Comparison of ENCODE assay signal across 9 mouse cellular contexts in genomic region chr13:95281740-95282673, GRCm38 (mm10). TPM values are rescaled to one million over a fixed set of nuclear protein-coding genes. Genes with fewer than 3 reads are reported as not detected.
DNase-seq lines count a peak whose midpoint lies in the region.
"Had no signal": no experiment of that assay in that cellular context is flagged by ENCODE, and none has a peak within 500 bp of the region (broad histone marks: within the 10 kb centered on the region; RNA-seq: fewer than 3 reads in every experiment).

No protein-coding gene starts in this region.

- DNase-seq in left cerebral cortex, postnatal 4 days: peak; percentile 33
- DNase-seq in left cerebral cortex, postnatal 36 days (ENCODE audit: low spot score in 2 of 2): no peak
- DNase-seq in adrenal gland, postnatal 36 days: peak; percentile 65 to 79
- DNase-seq in kidney, adult 9 months: peak; percentile 37
- peak; percentile 43 for DNase-seq in retina, embryonic 14.5 days (ENCODE audit: low spot score)
- no peak for DNase-seq in right cerebral cortex, adult 2 months (ENCODE audit: low spot score in 2 of 2)
- DNase-seq in left cerebral cortex, adult 9 months (ENCODE audit: low spot score in 2 of 2): no peak
- no peak for DNase-seq in T-cell, adult 2 months (ENCODE audit: low spot score)
- DNase-seq: liver, postnatal 0 days had no signal

- intact Hi-C loops in left cerebral cortex, postnatal 4 days (cut with DNase I): loop anchor here (10.0 kb wide), 1 partner anchor 217 kb away; no protein-coding TSS in a partner anchor
- intact Hi-C loops in left cerebral cortex, postnatal 36 days (cut with DNase I): loop anchor here (10.0 kb wide), 1 partner anchor 197 kb away; no protein-coding TSS in a partner anchor

RNA-seq across cellular contexts. Expression of gene Pde8b, which starts 31.9 kb away (rescaled TPM):
- 10 to 100 TPM; 25.2 to 32.8 TPM for total RNA-seq in left cerebral cortex, postnatal 4 days (2021)
- 100 to 1,000 TPM; 138 to 151 TPM for total RNA-seq in left cerebral cortex, postnatal 36 days (2021)
- total RNA-seq in adrenal gland, postnatal 36 days (2021): 100 to 1,000 TPM in 1 of 2 experiments, 10 to 100 TPM in 1; 77.0 to 158 TPM

RNA-seq across cellular contexts. Expression of gene Zbed3, which starts 41.4 kb away (rescaled TPM):
- 10 to 100 TPM; 17.4 to 20.0 TPM for total RNA-seq in left cerebral cortex, postnatal 4 days (2021)
- 10 to 100 TPM; 14.0 to 19.2 TPM for total RNA-seq in left cerebral cortex, postnatal 36 days (2021)
- total RNA-seq in adrenal gland, postnatal 36 days (2021): 10 to 100 TPM; 24.8 to 31.0 TPM

Comparison
In these comparisons a context has a peak if more than half of its experiments do, and no peak if none do; other contexts are left out.
1. DNase-seq: peak in left cerebral cortex, postnatal 4 days (single experiment), adrenal gland, postnatal 36 days (2 of 2), kidney, adult 9 months (single experiment) and retina, embryonic 14.5 days (single experiment); none in left cerebral cortex, postnatal 36 days (0 of 2), right cerebral cortex, adult 2 months (0 of 2), left cerebral cortex, adult 9 months (0 of 2) and T-cell, adult 2 months (single experiment).